Mouse (Mus musculus): Measurements from ENCODE around the gene Tspan3. TPM values are rescaled to one million over a fixed set of nuclear protein-coding genes. Genes with fewer than 3 reads are reported as not detected.
A peak's percentile ranks its signal among the peaks of the same experiment; 100 is the strongest.

The Tspan3 gene
- total RNA-seq, 2 experiments from 2014 or later, result 329 to 341 TPM

- no peak for DNase-seq
Measured at GRCm38 (mm10) chr9:56108174-56108573, 57.1 kb downstream of the Tspan3 start.

GRCm38 (mm10) chr9:56107527-56107926 is 57.8 kb downstream of the Tspan3 start:
- DNase-seq, result no peak

- DNase-seq, result no peak
Measured at GRCm38 (mm10) chr9:56106274-56107072, 58.8 kb downstream of the Tspan3 start.

GRCm38 (mm10) chr9:56104921-56105320 is 60.4 kb downstream of the Tspan3 start:
- no peak for DNase-seq

GRCm38 (mm10) chr9:56101022-56101421 is 64.3 kb downstream of the Tspan3 start:
- DNase-seq, result no peak

- DNase-seq, result no peak
Measured at GRCm38 (mm10) chr9:56100041-56100522, 65.2 kb downstream of the Tspan3 start.

GRCm38 (mm10) chr9:56097584-56098298 is 67.5 kb downstream of the Tspan3 start:
- no peak for DNase-seq

- no peak for DNase-seq
Measured at GRCm38 (mm10) chr9:56092102-56092501, 73.2 kb downstream of the Tspan3 start.

GRCm38 (mm10) chr9:56090546-56091225 is 74.6 kb downstream of the Tspan3 start:
- no peak for DNase-seq

GRCm38 (mm10) chr9:56089778-56090520 is 75.3 kb downstream of the Tspan3 start, which contains the start of gene Pstpip1:
Gene Pstpip1, plus strand, starts transcription at chr9:56089962.
- peak; percentile 55 to 74 for DNase-seq

- no peak for DNase-seq
Measured at GRCm38 (mm10) chr9:56086524-56086923, 78.8 kb downstream of the Tspan3 start.

Other genes starting within 250 kb of the Tspan3 start
- gene Scaper, start 227.4 kb downstream of the Tspan3 start, total RNA-seq (2021), result 10 to 100 TPM; 30.7 to 31.8 TPM
- gene 4930563M21Rik, start 154.9 kb downstream of the Tspan3 start, total RNA-seq (2021), result not detected
- gene Rcn2, start 123.6 kb downstream of the Tspan3 start, total RNA-seq (2021), result 10 to 100 TPM; 90.4 to 99.0 TPM
- gene Pstpip1, start 75.5 kb downstream of the Tspan3 start, total RNA-seq (2021), result 1 to 10 TPM; 2.7 to 3.7 TPM

Data from layer of hippocampus, postnatal 36 days (tissue).